Mouse (Mus musculus) frontal cortex, adult 2 months (tissue): Measurements from ENCODE around the gene Lmtk2. TPM values are rescaled to one million over a fixed set of nuclear protein-coding genes. Genes with fewer than 3 reads are reported as not detected.

Experiments used
- DNase-seq, 2 experiments: peaks; one replicate each; pipeline ENCODE4 v3.0.0; 2022; ENCODE audit warnings: low spot score in 1 of 2; ENCODE audit errors: extremely low spot score in 1 of 2
- polyA plus RNA-seq: library from polyadenylated mRNA; depleted of rRNA; stranded (reverse); fragments of >200 nt; gene quantifications from 2 replicates; pipeline ENCODE4 v1.2.3, GENCODE M21; 2012; rRNA removed

Gene Lmtk2
- 57.8 and 60.6 TPM in 2 replicates for polyA plus RNA-seq

DNA sequence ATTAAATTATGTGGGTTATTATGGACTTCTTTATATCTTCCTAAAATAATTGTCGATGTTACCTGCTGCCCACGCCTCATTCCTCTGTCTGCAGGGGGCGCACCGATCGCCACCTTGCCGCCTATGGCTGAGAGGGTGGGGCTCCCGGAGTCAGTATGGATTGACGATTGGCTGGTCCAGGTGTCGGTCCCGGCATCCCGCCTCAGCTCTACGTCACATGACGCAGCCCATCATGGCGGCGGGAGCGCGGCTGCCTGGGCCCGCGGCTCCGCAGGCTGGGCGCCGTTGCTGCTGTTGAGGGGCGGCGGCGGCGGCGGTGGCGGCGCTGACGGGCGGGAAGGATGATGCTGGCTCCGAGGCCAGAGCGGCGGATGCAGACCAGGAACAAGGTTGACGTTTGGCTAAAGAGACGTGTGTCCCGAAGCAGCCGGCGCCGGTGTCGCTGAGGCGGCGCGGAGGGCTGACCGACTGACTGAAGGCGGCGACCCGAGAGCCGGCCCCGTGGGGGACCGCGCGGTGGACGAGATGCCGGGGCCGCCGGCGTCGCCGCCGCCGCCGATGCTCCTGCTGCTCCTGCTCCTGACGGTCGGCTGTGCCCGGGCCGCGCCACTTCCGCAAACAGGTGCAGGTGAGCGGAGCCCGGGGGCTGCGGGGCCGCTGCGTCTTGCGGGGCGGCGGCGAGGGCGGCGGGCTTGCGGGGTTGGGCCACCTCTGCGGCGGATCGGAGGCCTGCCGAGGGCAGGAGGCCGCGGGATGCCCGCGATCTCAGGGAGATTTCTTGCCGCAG is at the start of gene Lmtk2:
Gene Lmtk2 (plus strand): TSS at position 288 of the 787 bp plus-strand sequence.
- peak; percentile 94 to 99 for DNase-seq

DNA sequence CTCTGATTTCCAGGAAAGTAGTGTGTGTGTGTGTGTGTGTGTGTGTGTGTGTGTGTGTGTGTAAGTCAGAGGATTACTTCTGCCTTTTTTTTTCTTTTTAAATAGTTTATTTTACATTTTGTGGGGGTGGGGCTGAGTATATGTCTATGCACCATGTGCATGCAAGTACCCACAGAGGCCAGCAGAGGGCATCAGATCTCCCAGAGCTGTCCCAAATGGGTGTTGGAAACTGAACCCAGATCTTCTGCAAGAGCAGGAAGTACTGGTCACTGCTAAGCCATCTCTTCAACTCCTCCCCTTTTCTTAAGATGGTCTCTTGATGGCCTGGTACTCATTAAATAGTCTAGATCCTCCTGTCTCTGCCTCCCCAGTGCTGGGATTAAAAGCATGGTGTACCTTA is 49.0 kb upstream of the Lmtk2 start:
- DNase-seq: no peak

DNA sequence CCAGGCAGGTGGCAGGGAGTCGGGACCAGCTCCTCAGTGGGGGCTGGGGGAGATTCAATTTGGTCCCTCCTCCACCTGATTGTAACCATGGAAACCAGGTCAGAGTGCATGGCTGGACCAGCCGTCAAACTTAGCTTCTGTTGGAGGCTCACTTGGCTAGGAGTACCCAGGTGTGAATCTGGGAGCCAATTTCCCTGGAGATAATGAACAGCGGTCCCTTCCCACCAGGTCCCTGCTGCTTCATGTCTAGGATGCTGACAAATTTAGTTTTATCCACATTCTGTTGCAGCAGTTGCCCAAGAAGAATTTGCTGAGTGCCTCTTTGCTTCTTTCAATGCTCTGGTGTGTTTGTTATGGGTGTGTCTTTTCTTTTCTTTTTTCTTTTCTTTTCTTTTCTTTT is 46.8 kb upstream of the Lmtk2 start:
- DNase-seq: no peak

DNA sequence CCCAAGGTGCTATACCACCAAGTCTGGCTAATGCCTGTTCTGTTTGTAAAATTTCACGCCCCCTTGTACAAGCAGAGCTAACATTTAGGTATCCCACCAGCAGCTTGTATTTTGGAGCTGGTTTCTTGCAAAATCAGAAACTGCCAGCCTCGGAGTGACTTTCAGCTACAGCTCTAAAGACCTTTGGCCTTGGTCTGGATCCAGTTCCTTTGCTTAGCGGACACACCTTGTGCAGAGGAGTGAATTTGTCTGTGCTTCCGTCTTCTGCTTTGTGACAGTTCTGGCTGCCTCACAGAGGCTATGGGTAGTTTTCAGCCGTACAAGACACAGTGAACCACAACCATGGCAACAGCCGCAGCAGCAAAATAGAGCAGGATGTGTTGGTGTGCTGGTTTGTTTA is 45.9 kb upstream of the Lmtk2 start:
- no peak for DNase-seq

DNA sequence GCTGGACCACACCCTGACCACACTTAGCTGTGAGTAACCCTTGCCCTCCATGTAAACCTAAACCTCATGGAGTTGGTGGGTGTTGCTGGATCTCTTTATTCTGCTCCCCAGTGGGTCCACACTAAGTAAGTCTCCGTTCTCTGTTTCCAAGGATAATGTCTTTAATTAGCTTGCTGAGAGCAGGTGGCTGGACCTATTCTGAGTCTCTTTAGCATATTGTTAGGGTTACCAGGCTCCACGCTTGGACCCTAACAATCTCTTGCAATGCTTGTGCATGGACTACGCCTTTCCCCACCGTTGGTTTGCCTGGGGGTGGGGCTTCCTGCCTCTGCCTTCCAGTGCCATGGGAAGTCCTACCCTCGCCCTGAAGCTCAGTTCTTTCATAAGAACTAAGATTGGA is 36.1 kb upstream of the Lmtk2 start:
- DNase-seq: no peak

DNA sequence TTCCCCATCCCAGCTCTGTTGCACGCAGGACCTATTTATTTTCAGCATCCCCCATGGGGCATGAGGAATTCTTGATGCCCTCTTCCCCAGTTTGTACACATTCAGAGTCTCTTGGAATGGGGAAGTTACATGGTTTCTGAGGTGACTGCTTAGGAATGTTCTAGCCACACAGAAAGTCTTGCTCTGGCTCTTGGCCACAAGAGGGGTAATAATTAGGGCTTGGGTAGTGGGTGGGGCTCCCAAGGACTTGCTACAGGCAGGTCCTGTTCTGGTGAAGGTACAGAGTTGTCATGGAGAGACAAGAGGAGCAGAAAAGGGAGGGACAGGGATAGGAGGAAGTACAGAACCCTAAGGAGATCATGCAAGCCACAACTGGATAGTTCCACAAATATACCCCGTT is 34.2 kb upstream of the Lmtk2 start:
- DNase-seq: no peak

DNA sequence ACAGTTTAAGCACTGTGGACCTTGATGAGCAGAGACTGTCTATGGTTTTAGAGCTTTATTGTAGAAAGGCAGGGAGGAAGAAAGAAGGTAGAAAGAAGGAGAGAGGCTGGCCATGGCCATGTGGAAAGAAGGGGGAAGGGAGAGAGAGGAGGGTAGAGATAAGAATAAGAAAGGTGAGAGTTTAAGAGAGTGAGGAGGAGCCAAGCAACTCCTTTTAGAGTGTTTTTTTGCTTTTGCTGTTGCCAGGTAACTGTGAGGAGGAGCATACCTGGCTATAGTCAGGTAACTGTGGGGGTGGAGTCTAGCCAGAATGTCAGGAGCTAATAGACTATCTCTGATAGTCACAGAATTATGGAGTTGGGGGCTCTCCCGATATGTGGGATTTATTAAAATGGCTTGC is 30.2 kb upstream of the Lmtk2 start:
- no peak for DNase-seq

DNA sequence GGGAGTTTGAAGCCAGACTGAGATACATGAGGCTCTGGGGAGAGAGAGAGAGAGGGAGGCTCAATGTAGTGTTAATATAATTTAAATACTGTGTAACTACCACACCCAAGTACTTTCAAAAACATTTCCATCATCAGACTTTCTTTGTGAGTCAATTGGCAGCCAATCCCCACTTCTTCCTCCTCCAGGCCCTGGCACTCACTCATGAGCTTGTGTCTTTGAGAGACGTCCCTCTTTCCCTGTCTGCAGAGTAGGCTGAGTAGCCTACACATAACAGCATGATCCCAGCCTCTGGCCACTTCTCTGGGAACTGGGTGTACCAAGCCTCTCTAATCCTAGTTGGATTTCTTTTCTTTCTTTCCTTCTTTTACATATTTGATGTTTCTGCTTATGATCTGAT is 29.0 kb upstream of the Lmtk2 start:
- DNase-seq: peak in 1 of 2 experiments; percentile 39

DNA sequence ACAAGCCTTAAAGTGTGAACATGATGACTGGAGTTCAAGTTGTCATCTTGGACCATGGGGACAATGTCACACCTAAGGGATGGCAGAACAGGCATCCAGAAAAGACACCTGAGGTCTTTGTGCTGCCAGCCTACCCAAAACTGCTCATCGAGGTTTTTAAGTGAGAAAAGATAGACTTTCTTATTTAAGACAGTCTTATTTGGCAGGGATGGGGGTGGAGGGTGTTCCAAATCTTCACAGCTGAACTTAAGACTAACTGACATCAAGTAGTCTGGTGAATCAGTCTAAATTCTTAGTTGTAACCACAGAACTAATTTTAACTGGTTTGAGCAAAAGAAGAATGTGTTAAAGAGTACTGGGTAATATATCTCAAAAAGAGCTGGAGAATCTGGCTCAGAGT is 22.7 kb upstream of the Lmtk2 start:
- peak; percentile 52 to 70 for DNase-seq

DNA sequence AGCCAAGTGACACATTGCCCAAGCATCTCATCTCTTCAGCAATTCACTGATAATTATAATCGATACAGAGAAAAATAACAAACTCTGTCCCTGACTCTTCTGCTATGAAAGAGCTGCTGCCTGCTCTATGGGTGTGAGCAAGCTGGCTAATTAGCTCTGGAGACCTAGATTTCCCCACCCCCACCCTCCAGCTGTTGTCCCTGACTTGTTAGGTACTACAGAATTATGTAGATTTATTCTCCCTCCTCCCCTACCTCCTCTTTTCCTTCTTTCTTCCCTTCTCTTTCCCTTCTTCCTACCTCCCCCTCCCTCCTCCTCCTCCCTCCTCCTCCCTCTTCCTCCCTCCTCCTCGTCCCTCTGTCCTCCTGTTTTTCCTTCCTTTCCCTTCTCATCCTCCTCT is 19.4 kb upstream of the Lmtk2 start:
- DNase-seq: no peak

DNA sequence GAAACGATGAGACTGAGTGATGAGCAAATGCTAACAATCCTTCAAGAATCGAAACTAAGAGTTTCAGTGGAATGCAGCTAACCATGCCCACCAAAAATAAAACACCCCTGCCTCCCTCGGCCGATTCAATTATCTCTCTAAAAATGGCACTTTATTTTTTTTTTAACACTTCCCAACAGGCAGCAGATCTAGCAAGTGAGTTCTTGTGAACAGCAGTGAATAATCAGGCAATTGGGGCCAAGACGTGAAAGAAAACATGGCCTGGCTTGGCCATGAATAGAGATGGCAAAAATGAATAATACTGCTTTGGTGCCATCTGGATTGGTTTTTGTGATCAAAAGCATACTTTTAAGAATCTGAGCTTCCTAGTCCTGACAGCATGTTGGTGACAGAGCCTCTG is 18.2 kb upstream of the Lmtk2 start:
- peak; percentile 61 to 62 for DNase-seq

DNA sequence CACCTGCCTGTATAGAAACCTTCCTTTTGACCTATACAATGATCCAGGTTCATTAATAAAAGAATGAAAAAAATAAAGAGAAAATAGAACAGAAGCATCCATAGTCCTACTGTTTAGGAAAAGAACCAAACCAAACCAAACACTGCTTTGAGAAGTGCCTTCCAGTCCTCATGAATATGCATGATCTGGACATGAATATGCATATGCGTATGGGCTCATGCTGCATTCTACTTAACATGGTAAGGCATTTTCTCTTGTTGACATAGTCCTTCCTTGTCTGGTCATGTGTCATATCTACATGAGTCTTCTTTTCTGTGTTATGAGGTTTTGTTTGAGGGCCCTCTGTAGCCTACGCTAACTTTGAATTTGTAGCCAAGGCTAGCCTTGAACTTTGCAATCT is 16.7 kb upstream of the Lmtk2 start:
- peak in 1 of 2 experiments; percentile 44 for DNase-seq

DNA sequence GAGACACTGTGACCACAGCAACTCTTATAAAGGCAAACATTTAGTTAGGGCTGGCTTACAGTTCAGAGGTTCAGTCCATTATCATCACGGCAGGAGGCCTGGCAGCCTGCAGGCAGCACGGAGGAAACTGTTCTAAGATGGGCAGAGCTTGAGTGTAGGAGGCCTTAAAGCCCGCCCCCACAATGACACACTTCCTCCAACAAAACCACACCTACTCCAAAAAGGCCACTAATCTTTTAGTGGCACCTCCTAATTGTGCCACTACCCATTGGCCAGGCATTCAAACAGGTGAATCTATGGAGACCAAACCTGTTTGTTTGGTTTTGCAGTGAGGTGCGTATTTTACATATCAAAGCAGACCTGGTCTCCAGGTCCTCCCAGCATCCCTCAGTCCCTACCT is 16.0 kb upstream of the Lmtk2 start:
- DNase-seq: no peak

DNA sequence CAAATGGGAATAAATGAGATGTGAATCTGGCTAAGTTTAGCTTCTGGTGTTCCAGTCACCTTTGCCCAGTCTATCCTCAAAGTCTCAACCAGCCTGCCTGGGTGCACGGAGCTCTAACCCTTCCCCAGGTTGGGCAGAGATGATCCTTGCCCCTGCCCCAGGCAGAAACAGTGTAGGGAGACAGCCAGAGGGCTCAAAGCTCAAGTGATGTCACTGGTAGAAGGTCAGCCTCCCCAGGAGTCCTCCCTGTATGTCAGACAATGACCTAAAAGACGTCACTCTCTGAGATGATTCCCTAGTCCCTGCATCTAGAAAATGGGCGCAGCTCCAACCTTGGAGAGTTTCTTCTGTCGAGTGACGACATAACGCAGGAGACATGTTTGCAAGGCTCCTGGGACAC is 14.5 kb upstream of the Lmtk2 start:
- no peak for DNase-seq

DNA sequence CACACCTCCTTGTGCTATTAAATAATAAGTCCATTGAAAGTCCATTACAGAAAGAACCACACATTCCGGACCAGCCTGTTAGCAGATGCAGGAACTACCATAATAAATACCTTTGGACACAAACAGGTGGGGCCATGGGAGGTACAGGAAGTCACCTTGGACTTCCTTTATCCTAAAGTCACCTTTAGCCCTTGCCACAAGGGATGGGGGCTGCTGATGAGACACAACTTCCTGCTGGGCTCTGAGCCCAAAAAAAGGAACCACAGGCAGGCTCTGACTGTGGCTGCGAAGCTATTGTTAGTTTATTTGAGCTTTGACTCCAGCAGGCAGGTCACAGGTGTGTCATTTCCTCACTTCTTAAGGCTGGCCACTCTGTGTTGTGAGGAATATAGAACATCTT is 13.7 kb upstream of the Lmtk2 start:
- no peak for DNase-seq

DNA sequence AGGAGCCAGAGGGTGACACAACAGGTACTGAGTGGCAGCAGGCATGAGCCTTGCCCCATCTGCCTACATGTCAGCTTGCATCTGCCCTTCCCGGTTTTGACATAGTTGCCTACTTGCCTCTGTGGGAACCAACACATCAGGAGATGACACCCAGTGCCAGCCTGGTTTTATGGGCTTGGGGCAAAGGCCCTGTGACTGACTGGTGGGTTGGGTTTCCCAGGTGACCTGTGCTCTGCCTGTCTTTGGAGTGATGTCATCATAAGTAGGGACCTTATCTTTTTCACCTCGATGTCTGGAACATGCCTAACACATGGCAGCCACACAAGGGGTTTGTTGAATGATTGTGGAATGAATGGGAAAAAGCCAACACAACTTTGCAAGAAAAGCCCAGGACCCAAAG is 11.9 kb upstream of the Lmtk2 start:
- DNase-seq: no peak

DNA sequence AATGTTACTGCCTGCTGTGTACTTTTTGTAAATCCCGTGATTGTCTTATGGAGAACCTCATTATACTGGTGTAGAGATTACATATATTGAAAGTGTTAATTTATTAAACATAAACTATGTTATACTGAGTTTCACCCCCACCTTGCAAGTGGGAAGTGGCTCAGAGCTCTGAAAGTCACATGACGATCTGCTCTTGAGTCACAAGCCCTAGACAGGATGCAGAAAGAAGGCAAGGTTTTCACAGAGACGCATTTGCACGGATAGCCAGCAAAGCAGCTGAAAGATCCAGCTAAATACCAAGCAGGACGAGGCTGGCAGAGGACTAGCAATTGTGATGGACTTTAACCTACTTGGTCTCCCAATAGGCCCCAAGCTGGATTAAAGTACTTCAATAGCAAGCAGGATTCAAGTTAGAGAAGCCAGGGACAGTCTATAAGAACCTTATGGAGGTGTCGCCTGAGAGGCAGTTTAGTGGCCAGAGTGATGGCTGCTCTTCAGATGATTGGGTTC is 4.7 kb upstream of the Lmtk2 start:
- DNase-seq: no peak

DNA sequence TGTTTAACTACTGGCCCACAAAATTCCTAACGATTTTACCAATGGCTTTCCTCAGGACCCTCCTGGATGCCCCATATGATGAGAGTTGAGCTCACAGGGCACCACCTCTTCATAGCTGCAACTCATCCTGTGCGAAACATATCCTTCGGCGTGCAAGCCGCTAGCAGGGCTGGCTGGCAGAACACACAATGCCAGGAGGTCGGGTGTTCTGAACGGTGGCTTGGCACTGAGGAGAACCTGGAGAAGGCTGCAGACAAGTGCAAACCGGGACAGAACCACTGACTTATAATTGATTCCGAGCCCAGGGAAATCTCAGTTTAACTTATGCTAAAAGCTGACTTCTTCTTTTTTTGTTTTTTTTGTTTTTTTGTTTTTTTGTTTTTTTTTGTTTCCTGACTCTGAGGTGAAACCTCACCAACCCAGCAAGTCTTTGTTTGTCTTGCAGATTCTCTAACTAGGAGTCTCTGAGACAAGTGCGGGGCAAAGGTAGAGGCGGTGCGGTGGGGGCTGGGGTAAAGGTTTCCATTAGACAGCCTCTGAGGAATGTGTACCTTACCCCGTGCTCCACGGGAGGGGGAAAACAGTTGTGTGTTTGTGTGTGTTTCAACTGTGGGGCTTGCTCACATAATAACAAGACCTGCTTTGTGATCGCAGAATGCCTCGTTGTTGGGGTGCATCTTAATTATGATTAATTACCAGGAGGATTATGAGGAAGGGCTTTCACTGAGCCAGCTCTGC is 2.2 kb upstream of the Lmtk2 start:
- DNase-seq: no peak

DNA sequence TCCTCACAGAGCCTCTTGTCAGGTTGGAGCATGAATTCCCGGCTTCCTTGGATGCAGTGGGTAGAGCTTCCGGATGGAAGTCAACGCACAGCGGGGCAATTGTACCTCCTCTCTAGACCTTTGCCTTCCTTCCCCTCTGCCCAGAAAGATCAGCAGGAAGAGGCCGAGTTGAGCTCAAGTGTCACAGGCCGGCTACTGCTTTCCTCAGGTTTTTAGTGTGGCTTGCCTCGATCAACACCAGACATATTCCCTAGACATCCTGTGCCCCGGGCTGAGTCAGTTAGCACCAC is 1.7 kb upstream of the Lmtk2 start:
- DNase-seq: no peak

DNA sequence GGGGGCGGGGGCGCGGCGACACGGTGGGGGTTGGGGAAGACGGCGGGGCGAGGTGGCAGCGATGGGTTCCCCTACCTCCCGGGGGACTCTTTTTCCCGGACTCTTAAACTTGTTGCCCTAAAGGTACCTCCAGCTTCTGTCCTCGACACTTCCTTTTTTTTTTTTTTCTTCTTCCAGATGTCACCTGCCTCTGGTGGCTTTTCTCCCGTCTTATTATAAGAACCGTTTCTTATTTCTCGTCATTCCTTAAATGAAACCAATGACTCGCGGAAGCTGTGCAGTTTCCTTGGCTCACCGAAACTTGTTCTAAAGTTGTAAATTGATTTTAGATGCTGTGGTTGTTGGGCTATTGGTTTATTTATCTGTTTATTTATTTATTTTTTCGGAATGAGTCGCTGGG is 712 bp downstream of the Lmtk2 start:
- DNase-seq: no peak

DNA sequence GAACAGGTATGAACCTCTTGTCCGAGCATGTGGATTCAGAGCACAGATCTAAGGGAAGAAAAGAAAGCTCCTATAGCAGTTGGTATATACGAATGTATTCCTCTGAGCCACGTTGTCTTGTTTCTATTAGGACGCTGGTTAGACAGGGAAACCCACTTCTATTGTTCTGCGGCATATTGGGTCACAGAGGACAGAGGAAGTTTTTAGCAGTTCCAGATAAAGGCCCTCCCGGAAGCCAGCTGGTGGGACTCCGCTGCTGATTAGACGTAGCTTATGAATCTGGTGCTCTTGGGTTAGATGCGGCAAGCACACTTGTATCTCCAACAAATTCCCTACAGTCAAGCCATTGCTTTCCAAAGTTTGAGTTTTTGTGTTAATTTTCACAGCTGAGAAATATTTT is 4.8 kb downstream of the Lmtk2 start:
- no peak for DNase-seq

DNA sequence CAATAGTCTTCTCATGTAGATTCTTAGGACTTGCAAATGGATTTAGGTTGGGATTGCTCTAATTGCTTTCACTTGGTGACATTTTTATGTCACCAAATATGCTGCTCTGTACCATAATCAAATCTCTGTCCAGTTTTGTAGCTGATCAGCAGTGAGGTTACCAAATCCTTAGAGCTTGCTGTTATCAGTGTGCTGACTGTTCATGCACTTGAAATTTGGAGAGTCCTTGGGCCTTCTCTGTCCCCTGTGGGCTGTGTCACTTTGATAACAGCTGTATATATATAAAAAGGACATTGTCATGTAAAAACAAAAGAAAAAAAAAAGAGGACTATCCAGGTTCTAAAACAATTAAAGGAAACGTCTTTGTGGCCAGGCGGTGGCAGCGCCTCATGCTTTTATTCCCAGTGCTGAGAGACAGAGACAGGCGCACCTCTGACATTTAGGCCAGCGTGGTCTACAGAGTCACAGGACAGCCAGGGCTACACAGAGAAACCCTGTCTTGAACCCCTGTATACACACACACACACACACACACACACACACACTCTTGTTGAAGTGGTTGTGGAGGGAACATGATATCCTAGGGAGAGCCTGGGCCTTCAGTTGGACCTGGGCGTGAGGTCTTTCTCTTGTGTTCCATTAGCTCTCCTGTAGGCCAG is 5.4 kb downstream of the Lmtk2 start:
- DNase-seq: no peak
